Mouse (Mus musculus): Measurements from ENCODE around the gene Nup85. TPM values are rescaled to one million over a fixed set of nuclear protein-coding genes. Genes with fewer than 3 reads are reported as not detected.

Gene Nup85
- polyA plus RNA-seq, 1 experiment from 2014 or later: 275 TPM

GRCm38 (mm10) chr11:115590526-115591075 is 26.4 kb downstream of the Nup85 start:
- no peaks in the 10 kb centered on the region for H3K4me1 ChIP-seq
- H3K36me3 ChIP-seq: peaks cover 97% of the 10 kb centered on the region
- DNase-seq (ENCODE audit: low spot score): no peak
- H3K27ac ChIP-seq: no peak overlapping the region
- no peaks in the 10 kb centered on the region for H3K27me3 ChIP-seq (ENCODE audit: low read depth, poor library complexity, severe bottlenecking)
- H3K9me3 ChIP-seq (replicated peaks): no peaks in the 10 kb centered on the region
- WGBS: 77% methylated on average over 2 of the region's 2 CpGs
- no peak overlapping the region; the same call in 1 of the 2 replicates for H3K4me3 ChIP-seq

GRCm38 (mm10) chr11:115595209-115595608 is 31.0 kb downstream of the Nup85 start:
- no peaks in the 10 kb centered on the region for H3K9me3 ChIP-seq (replicated peaks)
- no peak overlapping the region for H3K4me3 ChIP-seq
- no peak for DNase-seq (ENCODE audit: low spot score)
- no peak overlapping the region for H3K27ac ChIP-seq
- H3K36me3 ChIP-seq: peaks cover 97% of the 10 kb centered on the region
- 96% methylated on average over 3 of the region's 3 CpGs for WGBS
- no peaks in the 10 kb centered on the region for H3K4me1 ChIP-seq
- no peaks in the 10 kb centered on the region for H3K27me3 ChIP-seq (ENCODE audit: low read depth, poor library complexity, severe bottlenecking)

GRCm38 (mm10) chr11:115598309-115598708 is 34.1 kb downstream of the Nup85 start:
- H3K27me3 ChIP-seq (ENCODE audit: low read depth, poor library complexity, severe bottlenecking): no peaks in the 10 kb centered on the region
- no peak overlapping the region for H3K4me3 ChIP-seq
- no peak for DNase-seq (ENCODE audit: low spot score)
- H3K27ac ChIP-seq: no peak overlapping the region
- peaks cover 13% of the 10 kb centered on the region for H3K4me1 ChIP-seq
- H3K36me3 ChIP-seq: peaks cover 86% of the 10 kb centered on the region
- H3K9me3 ChIP-seq (replicated peaks): no peaks in the 10 kb centered on the region
- 94% methylated on average over 4 of the region's 4 CpGs for WGBS

- WGBS: 96% methylated on average over 7 of the region's 7 CpGs
- Histone ChIP-seq H3K27ac (no peak overlapping the region), H3K36me3 (peaks cover 72% of the 10 kb centered on the region), H3K27me3 (ENCODE audit: low read depth, poor library complexity, severe bottlenecking) (no peaks in the 10 kb centered on the region), H3K4me1 (peaks cover 17% of the 10 kb centered on the region), H3K9me3 (replicated peaks) (no peaks in the 10 kb centered on the region), H3K4me3 (no peak overlapping the region)
- DNase-seq (ENCODE audit: low spot score): no peak
These were observed 35.5 kb downstream of the Nup85 start for GRCm38 (mm10) chr11:115599722-115600121.

- DNase-seq (ENCODE audit: low spot score): no peak
- Histone ChIP-seq H3K27me3 (ENCODE audit: low read depth, poor library complexity, severe bottlenecking) (no peaks in the 10 kb centered on the region), H3K27ac (no peak overlapping the region), H3K4me1 (peaks cover 23% of the 10 kb centered on the region), H3K9me3 (replicated peaks) (no peaks in the 10 kb centered on the region), H3K36me3 (peaks cover 66% of the 10 kb centered on the region), H3K4me3 (no peak overlapping the region)
- WGBS: 95% methylated on average over 15 of the region's 15 CpGs
These were observed 36.5 kb downstream of the Nup85 start for GRCm38 (mm10) chr11:115600743-115601142.

- H3K36me3 ChIP-seq: peaks cover 66% of the 10 kb centered on the region
- H3K4me3 ChIP-seq: no peak overlapping the region
- no peak for DNase-seq (ENCODE audit: low spot score)
- H3K27me3 ChIP-seq (ENCODE audit: low read depth, poor library complexity, severe bottlenecking): no peaks in the 10 kb centered on the region
- WGBS: 93% methylated on average over 4 of the region's 4 CpGs
- peaks cover 23% of the 10 kb centered on the region for H3K4me1 ChIP-seq
- H3K27ac ChIP-seq: no peak overlapping the region
- H3K9me3 ChIP-seq (replicated peaks): no peaks in the 10 kb centered on the region
These were observed 36.9 kb downstream of the Nup85 start for GRCm38 (mm10) chr11:115601174-115601573.

GRCm38 (mm10) chr11:115603128-115603475 is 38.9 kb downstream of the Nup85 start:
- H3K36me3 ChIP-seq: peaks cover 66% of the 10 kb centered on the region
- peaks cover 23% of the 10 kb centered on the region for H3K4me1 ChIP-seq

GRCm38 (mm10) chr11:115603476-115604303 is 39.5 kb downstream of the Nup85 start, which contains the start of the genes Mrps7 and Gga3:
Mrps7 (plus strand) TSS chr11:115603925.
Gga3 (minus strand) TSS chr11:115604051.
- no peaks in the 10 kb centered on the region for H3K9me3 ChIP-seq (replicated peaks)
- WGBS: under 1% methylated on average over 93 of the region's 93 CpGs
- peak within 1 kb of the TSS; percentile 99 for H3K27ac ChIP-seq
- peak within 1 kb of the TSS; percentile 100 for H3K4me3 ChIP-seq
- no peaks in the 10 kb centered on the region for H3K27me3 ChIP-seq (ENCODE audit: low read depth, poor library complexity, severe bottlenecking)
- H3K36me3 ChIP-seq: peaks cover 66% of the 10 kb centered on the region
- H3K4me1 ChIP-seq: peaks cover 23% of the 10 kb centered on the region
- peak; percentile 91 for DNase-seq (ENCODE audit: low spot score)

More at GRCm38 (mm10) chr11:115603128-115603475, 38.9 kb downstream of the Nup85 start:
- Histone ChIP-seq H3K27me3 (ENCODE audit: low read depth, poor library complexity, severe bottlenecking) (no peaks in the 10 kb centered on the region), H3K27ac (peak overlapping the region; percentile 99), H3K9me3 (replicated peaks) (no peaks in the 10 kb centered on the region), H3K4me3 (peak overlapping the region; percentile 100)
- 8% methylated on average over 15 of the region's 15 CpGs for WGBS
- no peak for DNase-seq (ENCODE audit: low spot score)

GRCm38 (mm10) chr11:115604304-115604696 is 40.1 kb downstream of the Nup85 start:
- Histone ChIP-seq H3K36me3 (peaks cover 67% of the 10 kb centered on the region), H3K4me1 (peaks cover 23% of the 10 kb centered on the region), H3K27ac (peak overlapping the region; percentile 99), H3K27me3 (ENCODE audit: low read depth, poor library complexity, severe bottlenecking) (no peaks in the 10 kb centered on the region), H3K9me3 (replicated peaks) (no peaks in the 10 kb centered on the region), H3K4me3 (peak overlapping the region; percentile 100)
- under 1% methylated on average over 26 of the region's 26 CpGs for WGBS
- DNase-seq (ENCODE audit: low spot score): no peak

- Histone ChIP-seq H3K4me1 (peaks cover 27% of the 10 kb centered on the region), H3K9me3 (replicated peaks) (no peaks in the 10 kb centered on the region), H3K27me3 (ENCODE audit: low read depth, poor library complexity, severe bottlenecking) (no peaks in the 10 kb centered on the region), H3K4me3 (no peak overlapping the region), H3K27ac (no peak overlapping the region), H3K36me3 (peaks cover 57% of the 10 kb centered on the region)
- no peak for DNase-seq (ENCODE audit: low spot score)
- WGBS: 97% methylated on average over 18 of the region's 18 CpGs
These were observed 42.5 kb downstream of the Nup85 start for GRCm38 (mm10) chr11:115606733-115607132.

GRCm38 (mm10) chr11:115608421-115609399 is 44.5 kb downstream of the Nup85 start:
- peak overlapping the region; percentile 9; the same call in 1 of the 2 replicates for H3K4me3 ChIP-seq
- H3K27ac ChIP-seq: no peak overlapping the region
- 87% methylated on average over 23 of the region's 23 CpGs for WGBS
- H3K4me1 ChIP-seq: peaks cover 29% of the 10 kb centered on the region
- no peaks in the 10 kb centered on the region for H3K9me3 ChIP-seq (replicated peaks)
- no peaks in the 10 kb centered on the region for H3K27me3 ChIP-seq (ENCODE audit: low read depth, poor library complexity, severe bottlenecking)
- no peak for DNase-seq (ENCODE audit: low spot score)
- peaks cover 51% of the 10 kb centered on the region for H3K36me3 ChIP-seq

GRCm38 (mm10) chr11:115609576-115609975 is 45.3 kb downstream of the Nup85 start:
- Histone ChIP-seq H3K27me3 (ENCODE audit: low read depth, poor library complexity, severe bottlenecking) (no peaks in the 10 kb centered on the region), H3K4me1 (peaks cover 29% of the 10 kb centered on the region), H3K27ac (no peak overlapping the region), H3K9me3 (replicated peaks) (no peaks in the 10 kb centered on the region), H3K36me3 (peaks cover 52% of the 10 kb centered on the region), H3K4me3 (no peak overlapping the region)
- WGBS: 75% methylated on average over 3 of the region's 3 CpGs
- DNase-seq (ENCODE audit: low spot score): no peak

Measured in limb, embryonic 10.5 days (tissue).